In genomic region chr7:126154731-126155130, GRCm38 (mm10) we compare ENCODE assay signal across 22 mouse cellular contexts. TPM values are rescaled to one million over a fixed set of nuclear protein-coding genes. Genes with fewer than 3 reads are reported as not detected.
DNase-seq lines count a peak whose midpoint lies in the region; ATAC-seq lines count a peak whose summit lies in the region.
"Had no signal": no experiment of that assay in that cellular context is flagged by ENCODE, and none has a peak within 500 bp of the region (broad histone marks: within the 10 kb centered on the region; RNA-seq: fewer than 3 reads in every experiment).

No protein-coding gene starts in this region.

- no peak overlapping the region for H3K4me3 ChIP-seq in heart, embryonic 12.5 days
- no peak overlapping the region for H3K4me3 ChIP-seq in midbrain, embryonic 11.5 days (ENCODE audit: low read depth, low read length)
- no peak overlapping the region for H3K4me3 ChIP-seq in midbrain, embryonic 16.5 days (ENCODE audit: low read depth, low read length)
- H3K4me3 ChIP-seq: embryonic facial prominence, embryonic 10.5 days; embryonic facial prominence, embryonic 12.5 days; forebrain, embryonic 13.5 days; forebrain, embryonic 15.5 days had no signal

- peak; percentile 22 for DNase-seq in heart, adult 11 months
- DNase-seq in midbrain, embryonic 11.5 days (ENCODE audit: low spot score, missing footprints), result peak; percentile 47
- DNase-seq in thymus, postnatal 10 days (ENCODE audit: low spot score in 2 of 2), result no peak
- DNase-seq: adrenal gland, adult 8-10 months; adrenal gland, postnatal 14 days; adrenal gland, postnatal 36 days; cerebellum, adult 11-12 months; cerebellum, adult 2 months; cerebellum, adult 9-10 months; cerebellum, postnatal 10 days; cerebellum, postnatal 25 days; forebrain, postnatal 0 days had no signal

- H3K27ac ChIP-seq in heart, embryonic 12.5 days (ENCODE audit: poor library complexity, severe bottlenecking), result no peak overlapping the region
- no peak overlapping the region for H3K27ac ChIP-seq in midbrain, embryonic 11.5 days (ENCODE audit: low read depth, low read length)
- H3K27ac ChIP-seq in midbrain, embryonic 16.5 days (ENCODE audit: low read length), result no peak overlapping the region
- H3K27ac ChIP-seq: embryonic facial prominence, embryonic 10.5 days; embryonic facial prominence, embryonic 12.5 days; forebrain, embryonic 13.5 days; forebrain, embryonic 15.5 days had no signal

- H3K4me2 ChIP-seq in heart, embryonic 12.5 days, result no peak overlapping the region
- no peak overlapping the region for H3K4me2 ChIP-seq in midbrain, embryonic 11.5 days
- no peak overlapping the region for H3K4me2 ChIP-seq in midbrain, embryonic 16.5 days (ENCODE audit: low read length)
- H3K4me2 ChIP-seq: embryonic facial prominence, embryonic 12.5 days; forebrain, embryonic 13.5 days; forebrain, embryonic 15.5 days had no signal

- H3K27me3 ChIP-seq in heart, embryonic 12.5 days (replicated peaks), result no peaks in the 10 kb centered on the region
- H3K27me3 ChIP-seq in midbrain, embryonic 11.5 days (ENCODE audit: control insufficient read depth, insufficient read depth, low read length), result no peaks in the 10 kb centered on the region
- H3K27me3 ChIP-seq in midbrain, embryonic 16.5 days (ENCODE audit: control insufficient read depth, insufficient read depth, low read depth, low read length), result no peaks in the 10 kb centered on the region
- H3K27me3 ChIP-seq: embryonic facial prominence, embryonic 12.5 days; forebrain, embryonic 13.5 days; forebrain, embryonic 15.5 days; Patski had no signal

- no peak overlapping the region for H3K9ac ChIP-seq in heart, embryonic 12.5 days
- no peak overlapping the region for H3K9ac ChIP-seq in midbrain, embryonic 11.5 days (ENCODE audit: low read length)
- H3K9ac ChIP-seq in midbrain, embryonic 16.5 days (ENCODE audit: low read depth, low read length), result no peak overlapping the region
- H3K9ac ChIP-seq: embryonic facial prominence, embryonic 12.5 days; forebrain, embryonic 13.5 days; forebrain, embryonic 15.5 days; forebrain, postnatal 0 days had no signal

- H3K9me3 ChIP-seq in heart, embryonic 12.5 days (replicated peaks), result no peaks in the 10 kb centered on the region
- H3K9me3 ChIP-seq in midbrain, embryonic 11.5 days (ENCODE audit: control insufficient read depth, low read length), result no peaks in the 10 kb centered on the region
- H3K9me3 ChIP-seq in midbrain, embryonic 16.5 days (replicated peaks; ENCODE audit: control insufficient read depth, low read length, poor library complexity, severe bottlenecking), result no peaks in the 10 kb centered on the region
- H3K9me3 ChIP-seq: embryonic facial prominence, embryonic 10.5 days; embryonic facial prominence, embryonic 12.5 days; forebrain, embryonic 13.5 days; forebrain, embryonic 15.5 days; G1E had no signal

- peaks cover 64% of the 10 kb centered on the region for H3K36me3 ChIP-seq in heart, embryonic 12.5 days
- 0 out of 2 replicates have a peak, but pooled peaks cover 3% of the 10 kb centered on the region for H3K36me3 ChIP-seq in midbrain, embryonic 11.5 days (ENCODE audit: control insufficient read depth, insufficient read depth, low read length)
- peaks cover 28% of the 10 kb centered on the region for H3K36me3 ChIP-seq in midbrain, embryonic 16.5 days (ENCODE audit: control insufficient read depth, insufficient read depth, low read length)

- ATAC-seq in heart, embryonic 12.5 days (ENCODE audit: insufficient number of reproducible peaks, low FRiP score), result no peak
- ATAC-seq in midbrain, embryonic 11.5 days (ENCODE audit: low FRiP score), result no peak
- ATAC-seq in midbrain, embryonic 16.5 days, result no peak
- peak; percentile 44; the same call in 1 of the 2 replicates for ATAC-seq in megakaryocyte-erythroid progenitor cell, adult 5-6 weeks (replicated peaks; ENCODE audit: low FRiP score, low TSS enrichment, poor library complexity, severe bottlenecking)
- ATAC-seq: activated CD4-positive, CD25-positive, alpha-beta regulatory T cell, adult 4 months; forebrain, embryonic 13.5 days; forebrain, embryonic 15.5 days; forebrain, postnatal 0 days; Patski had no signal

- H3K4me1 ChIP-seq in heart, embryonic 12.5 days (replicated peaks), result no peaks in the 10 kb centered on the region
- H3K4me1 ChIP-seq in midbrain, embryonic 11.5 days (ENCODE audit: control insufficient read depth, insufficient read depth, low read length), result no peaks in the 10 kb centered on the region
- no peaks in the 10 kb centered on the region for H3K4me1 ChIP-seq in midbrain, embryonic 16.5 days (ENCODE audit: control insufficient read depth, insufficient read depth, low read length)
- H3K4me1 ChIP-seq: embryonic facial prominence, embryonic 10.5 days; embryonic facial prominence, embryonic 12.5 days; forebrain, embryonic 13.5 days; forebrain, embryonic 15.5 days had no signal

- WGBS in heart, embryonic 12.5 days, result 90% methylated on average over 5 of the region's 5 CpGs
- 94% methylated on average over 5 of the region's 5 CpGs for WGBS in midbrain, embryonic 11.5 days
- WGBS in midbrain, embryonic 16.5 days, result 89% methylated on average over 5 of the region's 5 CpGs

RNA-seq across cellular contexts. Expression of gene Xpo6, which starts 45.6 kb away (rescaled TPM):
- 44.7 and 48.1 TPM in 2 replicates for polyA plus RNA-seq in heart, embryonic 12.5 days (2016; fragmentation: Nextera tagmentation; extraction: Ambion mirVana)
- 56.2 TPM in 2 replicates for polyA plus RNA-seq in midbrain, embryonic 11.5 days (2014; fragmentation: Nextera tagmentation; extraction: Ambion mirVana)
- polyA plus RNA-seq in midbrain, embryonic 16.5 days (2015; fragmentation: Nextera tagmentation; extraction: Ambion mirVana), result 49.7 and 51.0 TPM in 2 replicates
- total RNA-seq in megakaryocyte-erythroid progenitor cell, adult 5-6 weeks (2014; fragmentation: Nextera tagmentation), result 147 and 182 TPM in 2 replicates
- 40.3 and 77.8 TPM in 2 replicates for total RNA-seq in megakaryocyte-erythroid progenitor cell, adult 5-6 weeks (2017)

Comparison
In these comparisons a context has a peak if more than half of its experiments do, and no peak if none do; other contexts are left out.
1. DNase-seq: peak in heart, adult 11 months (single experiment) and midbrain, embryonic 11.5 days (single experiment); none in thymus, postnatal 10 days (0 of 2).